Mouse (Mus musculus): ENCODE measurements around the gene Sipa1l2. TPM values are rescaled to one million over a fixed set of nuclear protein-coding genes. Genes with fewer than 3 reads are reported as not detected.

The Sipa1l2 gene
- polyA plus RNA-seq, 2 experiments: 0.47 to 0.69 TPM

DNA sequence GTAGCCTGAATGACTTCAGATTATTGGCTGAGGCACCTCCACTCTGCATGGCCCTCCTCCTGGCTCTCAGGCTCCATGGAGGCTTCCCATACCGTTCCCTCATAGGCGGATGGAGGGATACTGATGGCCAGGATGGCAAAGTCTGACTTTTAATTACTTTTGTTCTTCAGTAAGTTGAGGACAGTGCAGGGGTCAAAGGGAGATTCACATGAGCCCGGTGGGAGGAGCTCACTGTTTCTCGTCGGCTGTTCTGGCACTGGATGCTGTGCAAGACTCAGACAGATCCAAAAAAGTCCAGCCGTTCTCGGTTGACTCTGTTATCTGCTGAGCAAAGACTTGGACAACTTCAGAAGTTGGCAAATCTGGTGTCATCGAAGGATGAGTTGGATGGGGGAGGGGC lies 155.0 kb downstream of the Sipa1l2 start:
- H3K9me3 ChIP-seq (ENCODE audit: control insufficient read depth, low read length): no peaks in the 10 kb centered on the region
- H3K9ac ChIP-seq (replicated peaks): no peak overlapping the region
- H3K4me3 ChIP-seq (ENCODE audit: insufficient read depth in 1 of 2, low read depth in 2 of 2, low read length in 2 of 2): no peak overlapping the region
- TF ChIP-seq EP300 (IDR thresholded peaks at IDR 0.05; ENCODE audit: low read depth) (no peak), CTCF (IDR thresholded peaks at IDR 0.05; ENCODE audit: low read depth) (no peak)
- no peak for ATAC-seq (ENCODE audit: insufficient read depth)
- H3K27me3 ChIP-seq (ENCODE audit: control insufficient read depth, insufficient read depth, low read length): no peaks in the 10 kb centered on the region
- H3K36me3 ChIP-seq (replicated peaks; ENCODE audit: control insufficient read depth, insufficient read depth, low read depth): no peaks in the 10 kb centered on the region
- WGBS (ENCODE audit: insufficient replicate concordance): 76% methylated on average over 8 of the region's 8 CpGs
- H3K4me2 ChIP-seq (ENCODE audit: low read depth): no peak overlapping the region
- no peak for DNase-seq (ENCODE audit: low read depth in 3 of 3, low spot score in 3 of 3)
- no peaks in the 10 kb centered on the region; a peak in 1 of 4 replicates for H3K4me1 ChIP-seq (replicated peaks; ENCODE audit: control insufficient read depth in 2 of 2, insufficient read depth in 2 of 2, low read length in 1 of 2)
- H3K27ac ChIP-seq: no peak overlapping the region

DNA sequence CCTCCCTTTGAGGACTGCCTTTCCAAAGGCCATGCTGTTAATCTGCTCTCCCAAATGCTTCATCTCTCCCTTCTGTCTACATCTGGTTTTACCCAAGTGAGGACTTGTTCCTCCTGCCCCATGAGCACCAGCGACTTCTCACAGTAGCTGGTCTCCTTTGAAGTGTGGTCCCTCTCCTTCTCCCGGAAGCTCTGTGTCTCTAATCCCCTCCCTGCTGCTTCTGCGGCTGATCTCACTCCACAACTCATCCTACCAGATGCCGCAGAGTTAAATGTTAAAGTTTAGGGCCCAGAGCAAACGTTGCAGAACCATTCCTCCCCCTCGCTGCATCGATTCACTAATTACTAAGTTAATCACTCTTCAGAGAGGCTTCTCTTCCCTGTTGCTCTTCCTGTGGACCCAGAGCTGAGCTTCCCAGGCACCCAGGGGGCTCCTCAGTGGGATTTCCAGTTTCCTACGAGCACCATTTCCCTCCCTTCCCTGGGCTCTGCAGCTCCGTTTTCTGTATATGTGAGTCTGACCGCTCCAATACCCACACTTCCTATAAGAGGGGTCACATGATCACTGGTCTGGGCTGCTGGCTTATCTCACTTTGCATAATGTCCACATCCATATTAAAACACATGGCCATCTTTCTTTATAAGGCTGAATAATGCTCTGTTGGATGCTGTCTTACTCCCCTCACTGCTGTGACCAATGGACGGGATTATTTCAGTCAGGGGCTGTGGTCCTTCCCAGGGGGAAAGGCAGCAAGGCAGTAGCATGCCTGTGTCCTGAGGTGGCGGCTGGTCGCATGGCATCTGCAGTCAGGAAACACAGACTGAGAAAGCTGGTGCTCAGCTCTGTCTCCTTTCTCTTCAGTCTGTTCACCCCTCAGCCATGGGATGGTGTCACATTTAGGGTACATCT lies 156.4 kb downstream of the Sipa1l2 start:
- Histone ChIP-seq H3K4me2 (ENCODE audit: low read depth) (no peak overlapping the region), H3K9me3 (ENCODE audit: control insufficient read depth, low read length) (no peaks in the 10 kb centered on the region), H3K36me3 (replicated peaks; ENCODE audit: control insufficient read depth, insufficient read depth, low read depth) (no peaks in the 10 kb centered on the region), H3K27ac (no peak overlapping the region), H3K4me1 (replicated peaks; ENCODE audit: control insufficient read depth in 2 of 2, insufficient read depth in 2 of 2, low read length in 1 of 2) (no peaks in the 10 kb centered on the region; a peak in 1 of 4 replicates), H3K9ac (replicated peaks) (no peak overlapping the region), H3K4me3 (ENCODE audit: insufficient read depth in 1 of 2, low read depth in 2 of 2, low read length in 2 of 2) (no peak overlapping the region), H3K27me3 (ENCODE audit: control insufficient read depth, insufficient read depth, low read length) (no peaks in the 10 kb centered on the region)
- ATAC-seq (ENCODE audit: insufficient read depth) (no peak), DNase-seq (ENCODE audit: low read depth in 3 of 3, low spot score in 3 of 3) (no peak)
- WGBS (ENCODE audit: insufficient replicate concordance): 29% methylated on average over 13 of the region's 13 CpGs
- no peak for TF ChIP-seq EP300 (IDR thresholded peaks at IDR 0.05; ENCODE audit: low read depth)
- TF ChIP-seq CTCF (IDR thresholded peaks at IDR 0.05; ENCODE audit: low read depth): no peak

DNA sequence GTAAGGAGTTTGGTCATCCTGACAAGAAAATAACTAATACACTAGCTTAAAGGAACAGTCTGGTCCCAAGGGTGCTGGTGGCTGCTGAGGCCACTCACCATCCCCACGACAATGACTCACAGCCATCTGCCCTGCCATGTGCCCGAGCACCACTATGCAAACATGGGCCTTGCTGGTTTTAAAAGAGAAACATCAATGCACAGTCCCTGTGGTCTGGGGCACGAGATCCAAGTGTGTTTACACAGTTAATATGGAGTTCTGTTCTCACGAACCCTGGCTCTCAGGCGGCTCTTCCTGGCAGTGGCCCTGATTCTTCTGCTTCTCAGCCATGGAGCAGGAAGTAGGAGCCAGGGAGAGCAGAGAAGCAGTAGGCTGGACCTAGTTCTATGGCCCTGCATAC lies 159.0 kb downstream of the Sipa1l2 start:
- H3K36me3 ChIP-seq (replicated peaks; ENCODE audit: control insufficient read depth, insufficient read depth, low read depth): no peaks in the 10 kb centered on the region
- no peaks in the 10 kb centered on the region for H3K27me3 ChIP-seq (ENCODE audit: control insufficient read depth, insufficient read depth, low read length)
- no peak overlapping the region for H3K27ac ChIP-seq
- TF ChIP-seq CTCF (IDR thresholded peaks at IDR 0.05; ENCODE audit: low read depth): no peak
- no peak for TF ChIP-seq EP300 (IDR thresholded peaks at IDR 0.05; ENCODE audit: low read depth)
- DNase-seq (ENCODE audit: low read depth in 3 of 3, low spot score in 3 of 3) (no peak), ATAC-seq (ENCODE audit: insufficient read depth) (no peak)
- no peak overlapping the region for H3K9ac ChIP-seq (replicated peaks)
- no peaks in the 10 kb centered on the region for H3K9me3 ChIP-seq (ENCODE audit: control insufficient read depth, low read length)
- no peak overlapping the region for H3K4me2 ChIP-seq (ENCODE audit: low read depth)
- H3K4me1 ChIP-seq (replicated peaks; ENCODE audit: control insufficient read depth in 2 of 2, insufficient read depth in 2 of 2, low read length in 1 of 2): no peaks in the 10 kb centered on the region; a peak in 1 of 4 replicates
- WGBS (ENCODE audit: insufficient replicate concordance): 44% methylated on average over 5 of the region's 5 CpGs
- H3K4me3 ChIP-seq (ENCODE audit: insufficient read depth in 1 of 2, low read depth in 2 of 2, low read length in 2 of 2): no peak overlapping the region

DNA sequence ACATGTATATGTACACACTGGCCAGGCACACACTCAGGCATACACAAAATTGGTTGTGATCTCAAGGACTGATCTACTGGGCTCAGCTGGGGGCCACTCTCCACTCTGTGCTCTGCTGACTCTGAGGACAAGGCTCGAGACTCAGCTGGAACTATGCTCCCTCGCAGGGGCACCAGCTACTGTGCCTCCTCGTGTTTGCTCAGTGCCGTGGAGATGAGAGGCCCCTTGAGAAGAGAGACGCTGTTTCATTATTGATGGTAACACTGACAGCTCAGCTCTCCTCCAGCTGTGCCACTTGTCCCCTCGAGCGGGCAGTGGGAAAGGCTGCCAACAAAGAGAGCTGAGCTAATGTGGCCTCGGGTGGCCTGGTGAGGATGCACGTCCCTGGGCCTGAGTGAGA lies 161.9 kb downstream of the Sipa1l2 start:
- Histone ChIP-seq H3K9me3 (ENCODE audit: control insufficient read depth, low read length) (no peaks in the 10 kb centered on the region), H3K27me3 (ENCODE audit: control insufficient read depth, insufficient read depth, low read length) (no peaks in the 10 kb centered on the region), H3K4me1 (replicated peaks; ENCODE audit: control insufficient read depth in 2 of 2, insufficient read depth in 2 of 2, low read length in 1 of 2) (no peaks in the 10 kb centered on the region), H3K36me3 (replicated peaks; ENCODE audit: control insufficient read depth, insufficient read depth, low read depth) (no peaks in the 10 kb centered on the region), H3K4me3 (ENCODE audit: insufficient read depth in 1 of 2, low read depth in 2 of 2, low read length in 2 of 2) (no peak overlapping the region), H3K27ac (no peak overlapping the region), H3K9ac (replicated peaks) (no peak overlapping the region), H3K4me2 (ENCODE audit: low read depth) (no peak overlapping the region)
- DNase-seq (ENCODE audit: low read depth in 3 of 3, low spot score in 3 of 3) (no peak), ATAC-seq (ENCODE audit: insufficient read depth) (no peak)
- 49% methylated on average over 9 of the region's 9 CpGs for WGBS (ENCODE audit: insufficient replicate concordance)
- TF ChIP-seq EP300 (IDR thresholded peaks at IDR 0.05; ENCODE audit: low read depth): no peak
- no peak for TF ChIP-seq CTCF (IDR thresholded peaks at IDR 0.05; ENCODE audit: low read depth)

DNA sequence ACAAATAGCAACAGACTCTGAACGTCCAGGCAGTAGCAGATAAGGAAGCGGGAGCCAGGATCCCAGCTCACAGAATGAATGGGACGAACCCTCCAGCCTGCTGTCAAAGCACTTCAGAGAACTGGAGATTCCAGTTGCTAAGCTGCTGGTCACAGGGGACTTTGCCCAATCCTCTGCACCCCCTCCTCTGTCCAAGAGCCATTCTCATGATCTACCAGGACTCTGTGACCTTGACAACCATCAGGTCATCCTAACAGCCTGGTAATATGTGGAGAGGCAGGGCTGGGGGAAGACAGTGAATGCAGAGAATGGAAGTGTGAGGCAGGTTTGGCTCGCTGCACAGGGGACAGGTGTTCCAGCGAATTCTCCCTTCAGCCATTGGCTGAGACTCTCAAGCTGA lies 163.2 kb downstream of the Sipa1l2 start:
- H3K9ac ChIP-seq (replicated peaks): no peak overlapping the region
- ATAC-seq (ENCODE audit: insufficient read depth) (no peak), DNase-seq (ENCODE audit: low read depth in 3 of 3, low spot score in 3 of 3) (no peak)
- WGBS (ENCODE audit: insufficient replicate concordance): 49% methylated on average over 5 of the region's 5 CpGs
- H3K27ac ChIP-seq: no peak overlapping the region
- H3K27me3 ChIP-seq (ENCODE audit: control insufficient read depth, insufficient read depth, low read length): no peaks in the 10 kb centered on the region
- no peaks in the 10 kb centered on the region for H3K9me3 ChIP-seq (ENCODE audit: control insufficient read depth, low read length)
- no peaks in the 10 kb centered on the region for H3K4me1 ChIP-seq (replicated peaks; ENCODE audit: control insufficient read depth in 2 of 2, insufficient read depth in 2 of 2, low read length in 1 of 2)
- no peak overlapping the region for H3K4me3 ChIP-seq (ENCODE audit: insufficient read depth in 1 of 2, low read depth in 2 of 2, low read length in 2 of 2)
- H3K36me3 ChIP-seq (replicated peaks; ENCODE audit: control insufficient read depth, insufficient read depth, low read depth): no peaks in the 10 kb centered on the region
- no peak for TF ChIP-seq EP300 (IDR thresholded peaks at IDR 0.05; ENCODE audit: low read depth)
- TF ChIP-seq CTCF (IDR thresholded peaks at IDR 0.05; ENCODE audit: low read depth): no peak
- no peak overlapping the region for H3K4me2 ChIP-seq (ENCODE audit: low read depth)
